Mouse (Mus musculus) E14TG2a.4 (cell line): ENCODE measurements around the gene Terf2ip.

Experiments
- CTCF ChIP-seq: conservative IDR thresholded peaks from 2 replicates; pipeline ENCODE4 v1.5.1; 2014; ENCODE audit warnings: low read length
- NANOG ChIP-seq: IDR thresholded peaks from 2 replicates; pipeline ENCODE4 v1.6.1; 2014; ENCODE audit warnings: borderline replicate concordance, low read length, mixed read lengths
- POU5F1 ChIP-seq: IDR thresholded peaks from 2 replicates; pipeline ENCODE4 v1.6.1; 2014; ENCODE audit warnings: low read length, borderline replicate concordance

GRCm38 (mm10) chr8:112054456-112054855, 43.3 kb downstream of the Terf2ip start:
- TF ChIP-seq CTCF (no peak), NANOG (no peak), POU5F1 (no peak)
